Mouse (Mus musculus) liver, embryonic 13.5 days (tissue): ENCODE data around the gene Afdn. TPM values are rescaled to one million over a fixed set of nuclear protein-coding genes. Genes with fewer than 3 reads are reported as not detected.

ENCODE experiments used
- ATAC-seq: fragments of 200-750 bp; cut with Nextera tagmentation; 2 replicates; pipeline ENCODE4 v1.8.0; 2017; ENCODE audit warnings: low read depth, mild to moderate bottlenecking, moderate number of reproducible peaks, moderate library complexity
- DNase-seq: peaks from one replicate; pipeline ENCODE4 v3.0.0; 2022
- H3K27ac ChIP-seq: fragments of 300-500 bp; sonication (generic); 2 replicates; pipeline ENCODE4 v1.5.1; 2015; ENCODE audit warnings: moderate library complexity, mild to moderate bottlenecking, inconsistent platforms
- H3K27me3 ChIP-seq: fragments of 300-500 bp; sonication (generic); 2 replicates; pipeline ENCODE4 v1.6.1; 2015; ENCODE audit warnings: mild to moderate bottlenecking, inconsistent platforms
- H3K36me3 ChIP-seq: fragments of 300-500 bp; sonication (generic); 2 replicates; pipeline ENCODE4 v1.6.1; 2015; ENCODE audit warnings: mild to moderate bottlenecking, inconsistent platforms
- H3K4me1 ChIP-seq: fragments of 300-500 bp; sonication (generic); replicated peaks from 2 replicates; pipeline ENCODE4 v1.6.1; 2015; ENCODE audit warnings: inconsistent platforms
- H3K4me2 ChIP-seq: fragments of 300-500 bp; sonication (generic); 2 replicates; pipeline ENCODE4 v1.6.1; 2015; ENCODE audit warnings: inconsistent platforms, mild to moderate bottlenecking, moderate library complexity
- H3K4me3 ChIP-seq: fragments of 300-500 bp; sonication (generic); replicated peaks from 2 replicates; pipeline ENCODE4 v1.5.1; 2015; ENCODE audit warnings: mild to moderate bottlenecking, inconsistent platforms
- H3K9ac ChIP-seq: fragments of 300-500 bp; sonication (generic); 2 replicates; pipeline ENCODE4 v1.6.1; 2015; ENCODE audit warnings: mild to moderate bottlenecking, inconsistent platforms
- H3K9me3 ChIP-seq: fragments of 300-500 bp; sonication (generic); replicated peaks from 2 replicates; pipeline ENCODE4 v1.6.1; 2016; ENCODE audit warnings: inconsistent platforms
- WGBS: fragments of 180-500 bp; shearing (Covaris S2); methylation state at CpG from one replicate; pipeline ENCODE4 v1.1.7; 2015; ENCODE audit not compliant: insufficient replicate concordance; 5-methylcytosine and 5-hydroxymethylcytosine counted together
- polyA plus RNA-seq: library from polyadenylated mRNA; unstranded; fragments of >200 nt; fragmentation: Nextera tagmentation; extraction: Ambion mirVana; gene quantifications from 2 replicates; pipeline ENCODE4 v1.2.1, GENCODE M21; 2015

The Afdn gene
- polyA plus RNA-seq = 11.4 and 11.8 TPM in 2 replicates

DNA sequence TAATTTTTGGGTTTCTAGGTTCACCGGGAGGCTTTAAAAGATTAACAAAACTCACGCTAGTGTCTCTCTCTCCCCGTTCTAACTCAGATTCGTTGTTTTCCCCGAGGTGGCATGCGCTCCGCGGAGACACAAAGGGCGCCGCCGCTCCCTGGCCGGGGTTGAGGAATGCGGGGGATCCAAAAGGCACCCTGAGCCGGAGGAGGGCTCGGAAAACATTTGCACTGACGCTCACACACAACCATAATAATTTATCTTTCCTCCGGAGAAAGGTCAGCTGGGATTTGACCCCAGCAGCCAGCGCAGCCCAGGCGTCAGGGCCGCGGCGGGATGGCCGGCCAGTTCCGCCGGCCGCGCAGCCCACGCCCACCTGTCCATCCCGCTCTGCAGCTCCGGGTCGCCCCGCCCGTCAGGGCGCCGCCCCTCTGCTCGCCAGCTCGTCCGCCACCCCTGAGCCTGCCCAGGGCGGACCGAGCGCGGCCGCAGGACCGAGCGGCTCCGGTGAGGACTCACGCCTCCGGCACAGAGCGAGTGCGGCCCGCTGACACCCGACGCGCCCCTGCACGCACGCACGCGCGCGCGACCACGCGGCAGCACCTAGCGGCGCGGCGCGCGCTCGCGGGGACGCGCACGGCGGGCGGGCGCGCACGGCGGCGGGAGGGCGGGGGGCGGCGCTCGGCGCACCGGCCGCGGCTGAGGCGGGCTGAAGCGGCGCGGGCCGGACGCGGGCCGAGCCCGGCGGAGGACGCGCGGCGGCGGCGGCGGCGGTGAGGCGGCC is at the start of gene Afdn:
Gene Afdn, plus strand, starts transcription at position 687 of the 775 bp plus-strand sequence.
- H3K9me3 ChIP-seq = no peaks in the 10 kb centered on the region
- peak within 1 kb of the TSS; percentile 68 for H3K9ac ChIP-seq
- peak within 1 kb of the TSS; percentile 63 for H3K4me3 ChIP-seq
- H3K36me3 ChIP-seq = no peaks in the 10 kb centered on the region
- peak; percentile 12 for DNase-seq
- H3K27ac ChIP-seq = peak within 1 kb of the TSS; percentile 47
- H3K4me2 ChIP-seq = peak within 1 kb of the TSS; percentile 67
- peak; percentile 88 for ATAC-seq
- 2% methylated on average over 92 of the region's 108 CpGs for WGBS
- peaks cover 60% of the 10 kb centered on the region for H3K27me3 ChIP-seq
- peaks cover 6% of the 10 kb centered on the region; the same call in 1 of the 2 replicates for H3K4me1 ChIP-seq

DNA sequence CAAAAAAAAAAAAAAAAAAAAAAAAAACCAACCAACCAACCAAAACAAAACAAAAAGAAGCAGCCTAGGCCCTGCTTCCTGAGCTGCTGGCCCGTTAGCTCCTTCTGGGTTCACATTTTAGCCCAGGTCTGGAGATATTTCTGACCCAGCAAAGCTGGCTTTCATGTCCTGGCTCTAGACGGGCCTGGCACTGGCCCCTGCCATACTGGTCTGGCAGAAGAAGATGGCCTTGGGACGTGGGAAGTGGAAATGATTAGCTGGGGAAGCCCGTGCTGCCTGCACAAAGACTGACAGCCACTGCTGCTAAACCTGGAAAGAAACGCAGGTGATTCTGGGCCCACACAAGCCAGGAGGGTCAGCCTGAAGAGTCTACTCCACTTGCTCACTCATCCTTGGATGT is 49.2 kb upstream of the Afdn start:
- no peaks in the 10 kb centered on the region for H3K4me1 ChIP-seq
- DNase-seq = no peak
- no peak overlapping the region for H3K27ac ChIP-seq
- WGBS = 51% methylated on average over 5 of the region's 5 CpGs
- no peaks in the 10 kb centered on the region for H3K27me3 ChIP-seq
- H3K9ac ChIP-seq = no peak overlapping the region
- no peak overlapping the region for H3K4me2 ChIP-seq
- no peak overlapping the region for H3K4me3 ChIP-seq
- H3K9me3 ChIP-seq = no peaks in the 10 kb centered on the region
- no peak for ATAC-seq
- H3K36me3 ChIP-seq = no peaks in the 10 kb centered on the region

DNA sequence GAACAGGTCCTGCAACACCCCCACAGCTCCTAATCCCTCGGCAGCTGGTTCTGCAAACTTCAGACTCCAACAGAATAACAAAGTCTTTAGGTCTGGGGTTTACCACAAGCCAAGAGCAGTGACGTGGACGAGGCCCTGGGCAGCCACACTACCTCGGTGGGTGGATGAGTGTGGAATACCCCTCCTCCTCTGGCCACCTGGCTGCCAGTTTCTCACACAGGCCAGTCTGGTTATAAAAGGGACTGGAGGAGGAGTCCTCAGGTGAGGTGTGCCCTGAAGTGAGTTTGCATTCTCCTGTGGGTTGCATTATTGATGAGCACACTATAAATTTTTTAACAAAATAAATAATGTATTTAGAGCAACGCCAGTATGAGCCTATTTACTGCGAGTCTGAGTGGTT is 48.2 kb upstream of the Afdn start:
- H3K27me3 ChIP-seq = no peaks in the 10 kb centered on the region
- DNase-seq (no peak), ATAC-seq (no peak)
- no peaks in the 10 kb centered on the region for H3K9me3 ChIP-seq
- H3K4me1 ChIP-seq = no peaks in the 10 kb centered on the region
- no peak overlapping the region for H3K27ac ChIP-seq
- H3K9ac ChIP-seq = no peak overlapping the region
- WGBS = 55% methylated on average over 6 of the region's 6 CpGs
- H3K36me3 ChIP-seq = no peaks in the 10 kb centered on the region
- H3K4me3 ChIP-seq = no peak overlapping the region
- no peak overlapping the region for H3K4me2 ChIP-seq

DNA sequence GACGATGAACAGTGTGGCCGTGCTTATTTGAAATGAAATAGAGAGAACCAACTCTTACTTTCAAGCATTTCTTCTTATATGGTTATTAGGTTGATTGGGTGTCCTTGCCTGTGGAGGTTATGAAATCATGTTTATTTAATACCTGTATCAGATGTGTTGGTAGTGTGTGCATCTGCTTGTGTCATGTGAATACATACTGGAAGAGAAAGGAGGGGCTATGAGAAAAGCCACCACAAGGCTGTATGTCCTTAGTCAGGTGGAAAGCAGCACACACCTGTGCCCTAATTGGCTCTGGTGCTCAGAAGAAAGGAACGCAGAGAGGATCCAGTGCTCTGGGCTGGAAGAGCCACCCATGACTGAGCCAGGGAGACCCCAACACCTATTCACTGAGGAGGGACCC is 47.8 kb upstream of the Afdn start:
- no peak overlapping the region for H3K27ac ChIP-seq
- DNase-seq (no peak), ATAC-seq (no peak)
- H3K9me3 ChIP-seq = no peaks in the 10 kb centered on the region
- no peak overlapping the region for H3K9ac ChIP-seq
- no peaks in the 10 kb centered on the region for H3K4me1 ChIP-seq
- H3K4me3 ChIP-seq = no peak overlapping the region
- no peak overlapping the region for H3K4me2 ChIP-seq
- 81% methylated on average over 3 of the region's 3 CpGs for WGBS
- no peaks in the 10 kb centered on the region for H3K36me3 ChIP-seq
- H3K27me3 ChIP-seq = no peaks in the 10 kb centered on the region

DNA sequence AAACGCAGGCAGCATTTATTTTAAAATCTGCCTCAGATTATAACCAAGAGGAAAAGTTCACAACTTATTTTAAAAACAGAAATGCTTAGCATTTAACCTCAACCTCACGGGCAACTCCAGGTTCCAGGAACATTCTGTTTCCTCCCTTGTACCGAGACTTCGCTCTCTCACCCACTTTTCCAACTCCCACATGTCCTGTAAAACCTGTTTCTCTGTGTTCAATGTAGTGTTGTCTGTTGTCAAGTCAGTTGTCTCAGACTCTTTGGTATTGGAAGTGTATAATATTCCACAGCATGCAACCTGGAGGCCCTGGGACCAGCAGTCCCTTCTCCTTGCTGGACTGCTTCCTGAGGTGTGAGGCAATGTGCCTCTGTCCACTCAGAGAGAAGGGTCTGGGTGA is 46.2 kb upstream of the Afdn start:
- DNase-seq = no peak

DNA sequence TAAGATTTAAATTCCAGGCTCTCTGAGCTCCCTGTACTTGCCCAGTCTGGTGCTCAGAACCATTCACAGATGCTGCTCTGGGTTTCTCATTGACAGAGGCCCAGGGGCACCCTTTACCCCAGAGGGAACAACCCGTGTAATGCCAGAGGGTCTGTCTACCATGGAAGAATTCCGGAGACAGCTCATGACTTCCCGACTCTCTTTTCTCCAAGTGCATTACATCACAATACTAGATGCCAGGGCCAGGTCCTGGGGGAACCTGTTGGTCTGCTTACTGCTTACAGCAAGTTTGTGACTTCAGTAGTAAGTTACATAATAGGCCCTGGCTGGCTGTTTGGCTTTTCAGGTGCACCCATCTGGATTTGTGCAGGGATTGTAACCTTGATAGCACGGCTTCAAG is 45.7 kb upstream of the Afdn start:
- H3K27me3 ChIP-seq = no peaks in the 10 kb centered on the region
- H3K4me3 ChIP-seq = no peak overlapping the region
- DNase-seq = no peak
- H3K27ac ChIP-seq = no peak overlapping the region
- no peak for ATAC-seq
- WGBS = 54% methylated on average over 4 of the region's 4 CpGs
- H3K4me2 ChIP-seq = no peak overlapping the region
- no peak overlapping the region for H3K9ac ChIP-seq
- H3K9me3 ChIP-seq = no peaks in the 10 kb centered on the region
- no peaks in the 10 kb centered on the region for H3K4me1 ChIP-seq
- no peaks in the 10 kb centered on the region for H3K36me3 ChIP-seq

More for the DNA sequence above, 46.2 kb upstream of the Afdn start:
- WGBS = 76% methylated on average over 4 of the region's 4 CpGs
- H3K9ac ChIP-seq = no peak overlapping the region
- ATAC-seq = no peak
- H3K9me3 ChIP-seq = no peaks in the 10 kb centered on the region
- no peaks in the 10 kb centered on the region for H3K27me3 ChIP-seq
- H3K27ac ChIP-seq = no peak overlapping the region
- no peak overlapping the region for H3K4me2 ChIP-seq
- H3K4me3 ChIP-seq = no peak overlapping the region
- H3K4me1 ChIP-seq = no peaks in the 10 kb centered on the region
- H3K36me3 ChIP-seq = no peaks in the 10 kb centered on the region

DNA sequence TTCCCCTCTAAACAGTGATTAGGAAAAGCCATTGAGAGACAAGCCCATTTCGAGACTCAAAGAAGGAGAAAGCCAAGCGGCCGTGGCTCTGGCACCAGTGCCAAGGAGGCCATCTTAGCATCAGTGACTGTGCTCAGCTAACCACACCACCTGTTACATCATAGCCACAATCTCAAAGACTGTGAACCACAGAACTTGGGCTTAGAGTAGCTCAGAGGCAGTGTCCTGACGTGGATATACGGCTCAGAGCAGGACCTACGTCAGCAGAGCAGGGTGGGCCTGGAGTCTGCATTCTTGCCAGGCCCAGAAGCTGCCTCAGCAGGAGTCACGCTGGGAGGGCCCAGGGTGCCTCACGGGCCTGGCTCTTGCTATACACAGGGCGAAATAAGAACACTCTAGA is 44.8 kb upstream of the Afdn start:
- H3K9ac ChIP-seq = no peak overlapping the region
- H3K4me2 ChIP-seq = no peak overlapping the region
- no peaks in the 10 kb centered on the region for H3K27me3 ChIP-seq
- no peaks in the 10 kb centered on the region for H3K9me3 ChIP-seq
- H3K4me1 ChIP-seq = no peaks in the 10 kb centered on the region
- H3K36me3 ChIP-seq = no peaks in the 10 kb centered on the region
- H3K27ac ChIP-seq = no peak overlapping the region
- 50% methylated on average over 9 of the region's 9 CpGs for WGBS
- H3K4me3 ChIP-seq = no peak overlapping the region
- ATAC-seq = 0 out of 2 replicates have a peak, but pooled peaks have one; percentile 47
- DNase-seq = no peak

DNA sequence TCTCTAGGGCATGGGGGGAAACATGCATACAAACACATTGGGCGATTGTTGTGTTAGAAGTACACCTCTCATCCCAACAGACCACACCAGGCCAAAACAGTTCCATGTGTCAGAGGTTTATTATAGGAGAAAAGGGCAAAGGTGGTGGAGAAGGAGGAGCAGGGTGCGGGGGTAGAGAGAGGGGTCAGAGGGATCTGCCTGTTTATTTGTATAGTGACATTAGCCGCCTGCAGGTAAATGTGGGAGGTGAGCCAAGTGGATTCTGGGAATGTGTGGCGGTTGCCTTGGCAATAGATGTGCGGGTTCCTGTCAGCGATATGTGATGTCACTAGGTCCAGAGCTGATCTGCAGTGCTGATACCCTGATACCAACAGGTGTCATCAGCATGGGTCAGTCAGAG is 44.0 kb upstream of the Afdn start:
- Histone ChIP-seq H3K9me3 (no peaks in the 10 kb centered on the region), H3K27ac (no peak overlapping the region), H3K9ac (no peak overlapping the region), H3K27me3 (no peaks in the 10 kb centered on the region), H3K4me1 (no peaks in the 10 kb centered on the region), H3K36me3 (no peaks in the 10 kb centered on the region), H3K4me3 (no peak overlapping the region), H3K4me2 (no peak overlapping the region)
- ATAC-seq (no peak), DNase-seq (no peak)
- WGBS = 74% methylated on average over 6 of the region's 6 CpGs

DNA sequence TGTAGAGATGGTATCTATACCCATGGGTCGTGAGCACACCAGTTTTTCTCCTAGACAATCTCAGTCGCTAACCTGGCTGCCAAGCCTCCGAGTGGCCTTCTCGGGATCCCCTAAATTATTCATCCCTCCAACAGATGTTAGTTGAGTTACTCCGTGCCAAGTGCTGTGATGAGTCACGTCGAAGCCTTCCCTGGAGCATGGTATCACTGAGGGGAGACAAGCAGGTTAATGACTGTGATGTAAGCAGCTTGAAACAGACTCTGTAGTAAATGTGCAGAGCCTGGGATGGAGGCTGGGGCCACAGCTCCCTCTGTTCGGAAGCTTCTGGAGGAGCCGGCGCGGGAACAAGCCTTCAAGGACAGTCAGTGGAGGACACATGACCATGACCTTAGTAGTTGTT is 42.9 kb upstream of the Afdn start:
- no peak overlapping the region for H3K4me3 ChIP-seq
- DNase-seq (no peak), ATAC-seq (no peak)
- no peak overlapping the region for H3K9ac ChIP-seq
- no peak overlapping the region for H3K4me2 ChIP-seq
- no peak overlapping the region for H3K27ac ChIP-seq
- H3K36me3 ChIP-seq = no peaks in the 10 kb centered on the region
- no peaks in the 10 kb centered on the region for H3K9me3 ChIP-seq
- WGBS = 79% methylated on average over 11 of the region's 11 CpGs
- no peaks in the 10 kb centered on the region for H3K4me1 ChIP-seq
- H3K27me3 ChIP-seq = no peaks in the 10 kb centered on the region

DNA sequence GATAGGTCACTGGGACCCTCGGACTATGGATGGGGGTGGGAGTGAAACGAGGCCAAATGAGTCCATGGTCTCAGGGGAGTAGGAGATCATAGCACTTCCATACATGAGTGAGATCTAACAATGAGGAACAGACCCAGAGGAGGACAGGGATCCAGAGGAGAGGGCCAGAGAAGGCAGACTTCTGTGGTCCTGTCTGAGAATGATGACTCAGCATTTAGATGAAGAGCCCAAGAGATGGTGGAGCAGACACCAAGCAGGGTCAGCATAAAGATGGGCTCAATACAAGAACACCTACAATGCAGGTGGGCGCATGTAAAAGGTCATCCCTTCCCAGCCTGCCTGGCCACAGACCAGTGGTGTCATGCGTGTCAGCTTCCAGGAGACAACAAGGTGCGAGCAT is 40.2 kb upstream of the Afdn start:
- H3K4me3 ChIP-seq = no peak overlapping the region
- no peaks in the 10 kb centered on the region for H3K27me3 ChIP-seq
- H3K9me3 ChIP-seq = no peaks in the 10 kb centered on the region
- H3K9ac ChIP-seq = no peak overlapping the region
- H3K4me2 ChIP-seq = no peak overlapping the region
- no peak for DNase-seq
- WGBS = 62% methylated on average over 5 of the region's 5 CpGs
- H3K27ac ChIP-seq = no peak overlapping the region
- ATAC-seq = no peak
- no peaks in the 10 kb centered on the region for H3K4me1 ChIP-seq
- no peaks in the 10 kb centered on the region for H3K36me3 ChIP-seq

DNA sequence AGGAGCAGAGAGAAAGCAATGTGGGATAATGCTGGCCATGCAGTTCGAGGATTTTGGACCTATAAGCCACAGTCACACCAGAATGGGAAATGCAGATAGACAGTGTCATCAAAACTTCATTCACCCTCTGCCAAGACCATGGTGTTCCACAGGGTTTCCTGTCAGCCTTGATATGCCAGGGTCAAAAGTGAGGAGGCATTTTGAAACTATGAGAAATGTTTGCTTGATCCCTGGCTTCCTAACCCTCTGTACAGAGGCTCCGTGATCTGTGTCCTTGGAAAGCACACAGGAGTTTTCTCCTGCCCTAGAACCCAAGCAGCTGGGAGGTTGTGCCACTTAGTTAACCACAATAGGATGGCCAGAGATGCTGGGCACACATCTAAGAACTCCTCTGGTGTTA is 39.0 kb upstream of the Afdn start:
- H3K4me3 ChIP-seq = no peak overlapping the region
- ATAC-seq (no peak), DNase-seq (no peak)
- H3K9me3 ChIP-seq = no peaks in the 10 kb centered on the region
- H3K27ac ChIP-seq = no peak overlapping the region
- no peak overlapping the region for H3K9ac ChIP-seq
- no peaks in the 10 kb centered on the region for H3K4me1 ChIP-seq
- H3K4me2 ChIP-seq = no peak overlapping the region
- WGBS = 47% methylated on average over 2 of the region's 2 CpGs
- H3K27me3 ChIP-seq = no peaks in the 10 kb centered on the region
- H3K36me3 ChIP-seq = no peaks in the 10 kb centered on the region

DNA sequence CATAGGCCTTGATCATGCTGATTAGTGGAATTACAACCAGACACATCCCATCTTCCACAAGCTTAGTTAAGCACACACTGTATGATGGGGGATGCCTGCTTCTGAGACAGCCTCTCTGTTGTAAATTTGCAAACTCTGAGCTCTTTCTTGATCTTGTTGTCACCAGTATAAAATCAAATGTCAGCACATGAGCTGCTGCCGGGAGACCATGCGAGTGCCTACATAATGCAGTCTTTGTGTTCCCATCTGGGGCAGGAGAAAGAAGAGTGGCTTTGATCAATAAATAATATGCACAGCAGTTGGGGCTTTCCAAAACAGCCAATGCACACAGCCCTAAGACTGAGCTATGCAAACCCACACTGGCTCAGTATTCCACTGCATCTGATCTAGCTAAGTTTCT is 37.9 kb upstream of the Afdn start:
- no peak overlapping the region for H3K27ac ChIP-seq
- 64% methylated on average over 2 of the region's 2 CpGs for WGBS
- ATAC-seq = no peak

More for the DNA sequence above, 37.9 kb upstream of the Afdn start:
- H3K9ac ChIP-seq = no peak overlapping the region
- H3K4me1 ChIP-seq = no peaks in the 10 kb centered on the region
- H3K27me3 ChIP-seq = no peaks in the 10 kb centered on the region
- H3K9me3 ChIP-seq = no peaks in the 10 kb centered on the region
- DNase-seq = no peak
- H3K36me3 ChIP-seq = no peaks in the 10 kb centered on the region
- H3K4me2 ChIP-seq = no peak overlapping the region
- H3K4me3 ChIP-seq = no peak overlapping the region
